Mouse (Mus musculus) erythroblast, embryonic 14.5 days (primary cell): ENCODE data around the gene Slc6a13. TPM values are rescaled to one million over a fixed set of nuclear protein-coding genes. Genes with fewer than 3 reads are reported as not detected.
"Not testable (repeated sequence)": the region's sequence is repeated elsewhere in the genome, so short reads cannot be mapped to it uniquely, and the experiment has no call there.

Experiments
- H3K27me3 ChIP-seq: 2 replicates; pipeline ENCODE4 v1.6.1; 2012; ENCODE audit warnings: inconsistent platforms; ENCODE audit not compliant: control insufficient read depth
- H3K36me3 ChIP-seq: 2 replicates; pipeline ENCODE4 v1.6.1; 2012; ENCODE audit warnings: mild to moderate bottlenecking, inconsistent platforms; ENCODE audit not compliant: control insufficient read depth
- H3K4me1 ChIP-seq: 2 replicates; pipeline ENCODE4 v1.6.1; 2012; ENCODE audit warnings: inconsistent platforms; ENCODE audit not compliant: control insufficient read depth
- H3K4me3 ChIP-seq: replicated peaks from 2 replicates; pipeline ENCODE3; 2012; ENCODE audit warnings: moderate library complexity, mild to moderate bottlenecking, inconsistent platforms
- H3K9me3 ChIP-seq: 2 replicates; pipeline ENCODE4 v1.6.1; 2012; ENCODE audit warnings: low read length, inconsistent platforms, mixed read lengths; ENCODE audit not compliant: control insufficient read depth
- GATA1 ChIP-seq: IDR thresholded peaks from 2 replicates; pipeline ENCODE4 v1.6.1; 2012; ENCODE audit warnings: low read length, inconsistent platforms, mixed read lengths
- TAL1 ChIP-seq: IDR thresholded peaks from 3 replicates; pipeline ENCODE4 v1.6.1; 2012; ENCODE audit warnings: low read length, inconsistent platforms, mixed read lengths
- polyA plus RNA-seq: library from polyadenylated mRNA; stranded (reverse); fragments of >175 nt; gene quantifications from 2 replicates; pipeline ENCODE4 v1.2.3, GENCODE M21; 2012

Slc6a13 gene
- polyA plus RNA-seq, 1 experiment: 0.39 TPM

- no peaks in the 10 kb centered on the region for H3K9me3 ChIP-seq
- no peaks in the 10 kb centered on the region for H3K36me3 ChIP-seq
- H3K4me3 ChIP-seq: no peak overlapping the region
- H3K4me1 ChIP-seq: no peaks in the 10 kb centered on the region
- no peak for TF ChIP-seq TAL1
- no peak for TF ChIP-seq GATA1
- H3K27me3 ChIP-seq: no peaks in the 10 kb centered on the region
Observed at GRCm38 (mm10) chr6:121357232-121357631, 57.2 kb downstream of the Slc6a13 start.

- H3K9me3 ChIP-seq: no peaks in the 10 kb centered on the region
- TF ChIP-seq TAL1: no peak
- no peak for TF ChIP-seq GATA1
- no peaks in the 10 kb centered on the region for H3K4me1 ChIP-seq
- H3K27me3 ChIP-seq: no peaks in the 10 kb centered on the region
- H3K4me3 ChIP-seq: no peak overlapping the region
- H3K36me3 ChIP-seq: no peaks in the 10 kb centered on the region; the same call in 1 of the 2 replicates
Observed at GRCm38 (mm10) chr6:121363061-121363460, 63.0 kb downstream of the Slc6a13 start.

- Histone ChIP-seq H3K36me3 (no peaks in the 10 kb centered on the region; the same call in 1 of the 2 replicates), H3K9me3 (no peaks in the 10 kb centered on the region), H3K4me3 (no peak overlapping the region), H3K4me1 (no peaks in the 10 kb centered on the region), H3K27me3 (no peaks in the 10 kb centered on the region)
- no peak for TF ChIP-seq TAL1
- no peak for TF ChIP-seq GATA1
Observed at GRCm38 (mm10) chr6:121363956-121364355, 63.9 kb downstream of the Slc6a13 start.

DNA sequence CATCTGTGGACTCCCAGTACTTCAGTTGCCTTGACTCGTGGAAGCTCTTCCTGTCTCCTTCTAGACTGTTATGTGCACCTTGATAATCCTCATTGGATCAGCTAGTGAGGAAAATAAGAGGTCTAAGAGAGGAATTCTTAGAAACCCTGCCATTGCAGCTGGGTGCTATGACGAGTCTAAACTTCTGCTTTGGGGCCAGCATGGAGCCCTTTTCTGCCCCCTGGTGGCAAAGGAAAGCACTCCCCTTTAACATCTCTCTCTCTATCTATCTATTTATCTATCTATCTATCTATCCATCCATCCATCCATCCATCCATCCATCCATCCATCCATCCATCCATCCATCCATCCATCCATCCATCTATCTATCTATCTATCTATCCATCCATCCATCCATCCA lies 66.5 kb downstream of the Slc6a13 start:
- H3K4me3 ChIP-seq, H3K27me3 ChIP-seq, H3K4me1 ChIP-seq, H3K36me3 ChIP-seq, H3K9me3 ChIP-seq: not testable (repeated sequence)

DNA sequence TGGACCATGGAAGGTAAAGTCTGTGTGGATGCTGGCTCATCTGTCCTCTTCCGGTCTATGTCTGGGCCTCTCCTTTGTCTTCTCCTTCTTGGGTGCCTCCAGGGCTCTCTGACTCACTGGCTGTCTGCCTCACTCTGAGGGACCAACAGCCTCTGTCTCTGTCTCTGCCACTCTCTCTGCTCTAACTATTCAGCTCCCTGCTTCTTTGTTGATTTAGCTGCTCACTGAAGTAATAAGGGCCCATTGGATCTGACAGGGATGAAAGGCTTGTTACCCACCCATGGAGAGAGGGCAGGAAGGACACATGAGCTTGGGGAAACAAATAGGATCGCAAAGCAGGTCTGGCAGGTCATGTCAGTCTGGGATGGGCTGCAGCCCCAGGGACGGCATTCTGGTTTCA lies 67.1 kb downstream of the Slc6a13 start:
- no peaks in the 10 kb centered on the region for H3K27me3 ChIP-seq
- H3K4me1 ChIP-seq: no peaks in the 10 kb centered on the region
- TF ChIP-seq TAL1 (no peak), GATA1 (no peak)
- H3K36me3 ChIP-seq: no peaks in the 10 kb centered on the region; the same call in 1 of the 2 replicates
- H3K9me3 ChIP-seq: no peaks in the 10 kb centered on the region
- H3K4me3 ChIP-seq: no peak overlapping the region

DNA sequence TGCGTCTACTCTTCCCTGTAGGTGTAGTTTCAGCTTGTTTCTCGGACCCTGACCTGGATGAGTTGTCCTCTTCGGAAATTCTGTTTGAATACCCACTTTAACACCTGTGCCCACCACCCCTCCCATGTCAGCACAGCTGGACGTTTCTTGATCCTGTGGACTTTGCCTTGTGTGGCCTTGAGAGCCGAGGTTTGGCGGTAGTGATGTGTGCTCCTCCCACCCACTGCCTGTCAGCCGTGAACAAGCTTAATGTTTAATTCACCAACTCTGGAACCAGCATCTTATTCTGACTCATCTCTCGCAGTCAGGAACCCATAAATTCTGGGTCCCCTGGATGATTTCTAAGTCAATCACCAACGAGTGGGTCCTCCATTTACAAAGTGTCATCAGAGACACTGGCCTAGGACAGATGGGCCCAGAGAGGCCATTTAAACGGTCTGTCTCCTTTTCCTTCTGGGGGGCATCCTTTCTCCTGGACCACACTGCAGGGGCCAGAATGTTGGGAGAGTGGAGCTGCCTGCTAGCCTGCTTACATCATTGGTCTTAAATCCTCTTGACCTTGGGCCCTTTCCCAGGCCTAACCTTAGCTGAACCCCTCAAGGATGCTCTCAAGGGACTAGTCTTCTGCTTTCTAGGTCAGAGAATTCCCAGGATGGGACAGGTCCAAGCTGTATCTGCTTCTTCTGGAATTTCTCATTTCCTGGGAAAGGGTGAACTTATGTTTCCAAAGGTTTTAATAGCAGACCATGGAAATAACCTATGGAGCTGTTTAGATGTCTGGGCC lies 71.4 kb downstream of the Slc6a13 start:
- Histone ChIP-seq H3K27me3 (no peaks in the 10 kb centered on the region), H3K9me3 (no peaks in the 10 kb centered on the region), H3K36me3 (no peaks in the 10 kb centered on the region), H3K4me1 (no peaks in the 10 kb centered on the region), H3K4me3 (no peak overlapping the region)
- TF ChIP-seq TAL1 (no peak), GATA1 (no peak)

DNA sequence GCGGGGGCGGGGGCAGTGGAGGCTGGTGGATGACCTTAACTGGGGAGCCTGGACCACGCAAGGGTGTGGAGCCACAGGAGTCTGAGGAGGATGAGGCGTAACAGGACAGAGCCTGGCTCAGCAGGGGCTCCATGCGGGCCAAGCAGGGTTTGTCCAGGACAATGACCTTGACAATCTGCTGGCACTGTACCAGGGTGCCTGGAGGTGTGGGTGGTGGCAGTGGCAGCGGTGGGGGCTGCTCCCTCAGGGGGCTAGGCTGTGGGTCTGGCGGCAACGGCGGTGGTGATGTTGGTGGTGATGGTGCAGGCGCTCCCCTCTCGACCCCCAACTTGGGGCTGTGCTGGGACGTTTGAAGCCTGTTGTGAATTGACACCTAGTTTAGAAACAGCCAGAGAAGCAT lies 76.1 kb downstream of the Slc6a13 start:
- no peaks in the 10 kb centered on the region for H3K27me3 ChIP-seq
- no peaks in the 10 kb centered on the region for H3K36me3 ChIP-seq
- no peak overlapping the region for H3K4me3 ChIP-seq
- TF ChIP-seq TAL1 (no peak), GATA1 (no peak)
- no peaks in the 10 kb centered on the region for H3K9me3 ChIP-seq
- H3K4me1 ChIP-seq: no peaks in the 10 kb centered on the region

GRCm38 (mm10) chr6:121378256-121378655 lies 78.2 kb downstream of the Slc6a13 start:
- no peaks in the 10 kb centered on the region for H3K27me3 ChIP-seq
- no peak overlapping the region for H3K4me3 ChIP-seq
- TF ChIP-seq TAL1: no peak
- TF ChIP-seq GATA1: no peak
- H3K4me1 ChIP-seq: no peaks in the 10 kb centered on the region
- no peaks in the 10 kb centered on the region for H3K36me3 ChIP-seq
- no peaks in the 10 kb centered on the region for H3K9me3 ChIP-seq

DNA sequence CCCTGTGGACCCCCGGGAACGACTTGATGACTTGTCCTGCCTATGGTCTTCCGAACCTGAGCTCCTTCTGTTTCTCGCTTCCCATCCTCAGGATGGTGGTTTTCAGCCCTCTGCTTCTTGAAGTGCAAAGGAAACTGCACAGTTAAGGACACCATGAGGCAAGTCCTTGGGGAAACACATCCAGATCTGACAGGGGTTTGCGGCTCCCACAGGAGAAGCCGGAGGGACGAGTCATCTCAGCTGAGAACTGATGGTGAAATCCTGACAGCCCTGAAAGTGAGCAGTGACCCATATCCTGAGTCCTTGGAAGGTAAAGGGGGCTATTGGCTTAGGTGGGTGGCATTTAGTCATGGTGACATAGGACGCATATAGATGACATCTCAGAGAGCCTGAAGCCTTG lies 80.5 kb downstream of the Slc6a13 start:
- Histone ChIP-seq H3K4me3 (no peak overlapping the region), H3K9me3 (no peaks in the 10 kb centered on the region), H3K4me1 (no peaks in the 10 kb centered on the region), H3K36me3 (no peaks in the 10 kb centered on the region), H3K27me3 (no peaks in the 10 kb centered on the region)
- TF ChIP-seq GATA1 (no peak), TAL1 (no peak)

- TF ChIP-seq GATA1 (no peak), TAL1 (no peak)
- Histone ChIP-seq H3K27me3 (no peaks in the 10 kb centered on the region), H3K9me3 (no peaks in the 10 kb centered on the region), H3K4me3 (no peak overlapping the region), H3K4me1 (no peaks in the 10 kb centered on the region), H3K36me3 (no peaks in the 10 kb centered on the region)
Observed at GRCm38 (mm10) chr6:121382071-121382470, 82.0 kb downstream of the Slc6a13 start.
